Mouse (Mus musculus) frontal cortex, postnatal 14 days (tissue): ENCODE data around the gene Uvrag.
A peak's percentile ranks its signal among the peaks of the same experiment; 100 is the strongest.

Experiments used
- DNase-seq, 2 experiments: peaks; one replicate each; pipeline ENCODE4 v3.0.0; 2022; ENCODE audit warnings: low spot score in 2 of 2

Uvrag gene

GRCm38 (mm10) chr7:99021277-99021676 lies 119.7 kb downstream of the Uvrag start:
- no peak for DNase-seq

- no peak for DNase-seq
Observed at GRCm38 (mm10) chr7:99020353-99020752, 120.6 kb downstream of the Uvrag start.

- no peak for DNase-seq
Observed at GRCm38 (mm10) chr7:99017224-99017844, 123.6 kb downstream of the Uvrag start.

- no peak for DNase-seq
Observed at GRCm38 (mm10) chr7:99015914-99016313, 125.0 kb downstream of the Uvrag start.

GRCm38 (mm10) chr7:99015419-99015818 lies 125.5 kb downstream of the Uvrag start:
- peak in 1 of 2 experiments; percentile 24 for DNase-seq

GRCm38 (mm10) chr7:99014620-99015019 lies 126.3 kb downstream of the Uvrag start:
- no peak for DNase-seq

- DNase-seq: no peak
Observed at GRCm38 (mm10) chr7:99007506-99008354, 133.2 kb downstream of the Uvrag start.

GRCm38 (mm10) chr7:99003231-99003630 lies 137.7 kb downstream of the Uvrag start:
- DNase-seq: no peak

GRCm38 (mm10) chr7:98998722-98999121 lies 142.2 kb downstream of the Uvrag start:
- DNase-seq: no peak

- DNase-seq: no peak
Observed at GRCm38 (mm10) chr7:98997760-98998159, 143.2 kb downstream of the Uvrag start.

- no peak for DNase-seq
Observed at GRCm38 (mm10) chr7:98996791-98997190, 144.2 kb downstream of the Uvrag start.

GRCm38 (mm10) chr7:98995126-98995727 lies 145.7 kb downstream of the Uvrag start:
- DNase-seq: no peak

GRCm38 (mm10) chr7:98994137-98994536 lies 146.8 kb downstream of the Uvrag start:
- DNase-seq: no peak

GRCm38 (mm10) chr7:98993395-98993794 lies 147.5 kb downstream of the Uvrag start:
- no peak for DNase-seq

GRCm38 (mm10) chr7:98991204-98991761 lies 149.7 kb downstream of the Uvrag start:
- no peak for DNase-seq

GRCm38 (mm10) chr7:98990510-98990909 lies 150.4 kb downstream of the Uvrag start:
- no peak for DNase-seq

- no peak for DNase-seq
Observed at GRCm38 (mm10) chr7:98986962-98987441, 153.9 kb downstream of the Uvrag start.

GRCm38 (mm10) chr7:98985935-98986334 lies 155.0 kb downstream of the Uvrag start:
- DNase-seq: no peak

GRCm38 (mm10) chr7:98985489-98985888 lies 155.5 kb downstream of the Uvrag start:
- no peak for DNase-seq

GRCm38 (mm10) chr7:98984319-98984718 lies 156.6 kb downstream of the Uvrag start:
- DNase-seq: no peak

GRCm38 (mm10) chr7:98983058-98983457 lies 157.9 kb downstream of the Uvrag start:
- no peak for DNase-seq

- DNase-seq: no peak
Observed at GRCm38 (mm10) chr7:98981423-98981822, 159.5 kb downstream of the Uvrag start.
